Mouse (Mus musculus) B cell, adult 2 months (primary cell): ENCODE measurements around the gene Rnf227.

Experiments
- DNase-seq, 2 experiments: peaks; one replicate each; pipeline ENCODE4 v3.0.0; 2022

Rnf227 gene

DNA sequence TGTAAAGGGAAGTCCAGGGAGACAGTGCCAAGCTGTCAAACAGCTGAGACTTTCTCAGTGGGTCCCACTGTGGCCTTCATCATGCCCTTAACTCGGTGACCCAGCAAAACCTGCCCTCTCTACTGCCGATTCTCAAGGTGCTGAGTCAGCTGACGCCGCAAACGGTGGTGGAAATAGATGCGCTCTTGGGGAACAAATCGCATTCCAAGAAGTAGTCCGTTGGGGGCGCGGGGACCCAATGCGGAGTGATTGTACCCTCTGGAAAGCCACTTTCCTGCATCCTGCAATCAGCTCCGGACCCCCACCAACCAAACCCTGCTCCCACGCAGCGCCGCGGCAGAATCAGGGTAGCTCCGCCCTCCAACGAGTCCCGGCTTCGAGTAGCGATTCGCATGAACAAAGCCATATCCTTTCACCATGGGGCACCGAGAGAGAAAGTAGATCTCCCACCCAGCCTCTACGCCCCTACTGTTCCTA is 8.3 kb upstream of the Rnf227 start:
- peak; percentile 72 to 75 for DNase-seq

DNA sequence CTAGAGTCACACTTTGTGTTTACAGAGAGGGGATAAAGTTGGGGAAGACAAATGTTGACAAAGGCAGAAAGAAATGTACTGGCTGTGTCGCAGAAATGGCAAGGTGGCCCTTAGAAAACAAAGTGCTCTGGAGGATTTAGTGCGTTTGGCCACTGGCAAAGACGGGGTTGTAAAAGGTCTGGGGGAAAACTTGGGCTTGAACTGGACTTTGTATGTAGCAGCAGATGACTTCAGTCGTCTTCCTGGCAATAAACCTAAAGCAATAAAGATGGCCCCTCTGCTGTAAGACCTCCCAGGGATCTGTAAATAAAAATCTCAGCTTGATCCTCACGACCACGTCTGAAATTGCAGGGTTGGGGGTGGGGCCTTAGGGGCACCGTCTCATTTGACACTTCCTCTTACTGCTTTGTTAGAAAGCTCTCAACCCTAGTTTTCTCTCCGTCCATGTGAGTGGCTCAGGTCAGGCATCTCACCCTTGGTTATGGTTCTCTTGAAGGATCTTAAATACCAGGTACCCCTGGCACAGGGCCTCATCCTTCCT is 7.5 kb upstream of the Rnf227 start:
- peak; percentile 17 for DNase-seq

DNA sequence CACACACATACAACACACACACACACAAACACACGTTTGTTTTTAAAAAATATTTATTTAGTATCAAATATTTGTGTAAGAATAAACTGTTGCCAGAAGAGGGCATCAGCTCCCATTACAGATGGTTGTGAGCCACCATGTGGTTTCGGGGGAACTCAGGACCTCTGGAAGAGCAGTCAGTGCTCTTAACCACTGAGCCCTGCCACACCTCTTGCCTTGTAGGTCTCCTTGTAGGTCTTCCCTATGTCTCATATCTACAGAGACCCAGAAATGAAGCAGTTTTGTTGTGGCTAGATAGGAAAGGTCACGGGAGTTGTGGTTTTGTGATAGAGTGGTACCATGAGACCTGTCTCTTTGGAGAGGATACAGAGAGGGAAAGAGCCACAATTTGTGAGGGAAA is 6.3 kb upstream of the Rnf227 start:
- peak in 1 of 2 experiments; percentile 13 for DNase-seq

DNA sequence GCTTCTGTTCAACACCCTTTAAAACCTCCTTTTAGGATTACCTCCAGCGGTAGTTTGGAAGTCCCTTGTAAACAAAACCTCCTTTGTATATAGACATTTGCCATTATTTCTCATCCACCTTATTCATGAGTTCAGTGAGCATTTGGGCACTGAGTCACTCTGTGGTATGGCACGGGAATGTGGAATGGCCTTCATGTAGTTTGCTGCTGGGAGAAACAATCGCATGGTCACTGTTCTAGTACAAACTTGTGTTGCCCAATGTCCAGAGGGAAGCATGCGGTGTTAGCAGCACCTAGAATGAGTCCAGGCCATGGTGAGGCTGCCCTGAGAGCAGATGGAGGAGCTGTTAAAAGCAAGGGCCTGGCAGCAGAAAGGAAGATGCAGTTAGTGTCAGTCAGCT is 5.5 kb upstream of the Rnf227 start:
- DNase-seq: no peak

DNA sequence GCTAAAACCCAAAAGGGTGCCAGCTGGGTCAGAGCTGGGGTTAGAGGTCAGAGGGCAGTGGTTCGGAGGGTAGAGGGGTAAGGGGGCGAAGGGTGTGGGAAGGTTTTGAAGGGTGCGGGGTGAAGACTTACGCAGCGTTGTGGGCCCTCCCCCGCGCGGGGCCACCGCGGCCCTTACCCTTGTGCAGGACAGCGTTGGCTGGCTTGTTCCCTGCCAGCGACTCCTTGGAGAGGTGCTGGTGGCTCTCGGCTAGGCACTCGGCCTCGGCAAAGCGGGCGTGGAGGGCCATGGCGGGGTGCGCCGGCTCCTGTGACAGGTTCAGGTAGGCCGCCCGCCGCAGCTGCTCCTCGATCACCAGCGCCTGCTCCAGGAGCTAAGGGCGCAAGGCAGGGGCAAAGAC is 6.2 kb downstream of the Rnf227 start:
- DNase-seq: no peak

DNA sequence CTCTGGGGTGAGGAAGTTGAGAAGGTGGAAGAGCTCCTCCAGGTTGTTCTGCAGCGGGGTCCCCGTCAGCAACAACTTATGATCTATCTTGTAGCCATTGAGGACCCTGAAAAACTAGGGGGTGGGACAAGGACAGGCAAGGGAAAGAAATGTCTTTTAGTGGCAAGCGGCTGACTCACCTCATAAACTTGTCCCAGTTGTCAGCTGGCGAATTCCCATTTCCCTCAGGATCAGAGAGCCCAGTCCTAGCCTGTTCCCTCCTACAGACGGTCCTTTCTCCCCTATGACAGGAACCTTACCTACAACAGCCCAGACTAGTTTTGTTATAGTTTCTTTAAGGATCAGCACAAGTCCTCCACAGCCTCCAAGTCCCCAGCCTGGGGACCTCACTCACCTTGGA is 16.3 kb downstream of the Rnf227 start:
- DNase-seq: no peak

DNA sequence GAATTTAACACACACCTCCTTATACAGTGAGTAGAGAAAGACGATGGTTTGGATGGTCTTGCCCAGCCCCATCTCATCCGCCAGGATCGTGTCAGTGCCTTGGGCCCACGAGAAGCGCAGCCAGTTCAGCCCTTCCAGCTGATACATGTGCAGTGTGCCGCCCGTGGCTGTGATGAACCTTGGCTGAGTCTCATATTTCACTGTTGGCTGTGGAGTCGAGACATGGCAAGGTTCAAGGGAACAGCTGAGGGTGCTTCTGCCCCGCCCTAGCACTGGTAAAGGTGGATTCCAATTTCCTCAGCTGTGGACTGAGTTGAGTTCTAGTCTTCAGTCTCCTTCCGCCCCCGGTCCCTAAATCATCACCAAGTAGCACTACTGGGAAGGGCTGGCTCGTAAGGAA is 17.4 kb downstream of the Rnf227 start:
- DNase-seq: no peak

DNA sequence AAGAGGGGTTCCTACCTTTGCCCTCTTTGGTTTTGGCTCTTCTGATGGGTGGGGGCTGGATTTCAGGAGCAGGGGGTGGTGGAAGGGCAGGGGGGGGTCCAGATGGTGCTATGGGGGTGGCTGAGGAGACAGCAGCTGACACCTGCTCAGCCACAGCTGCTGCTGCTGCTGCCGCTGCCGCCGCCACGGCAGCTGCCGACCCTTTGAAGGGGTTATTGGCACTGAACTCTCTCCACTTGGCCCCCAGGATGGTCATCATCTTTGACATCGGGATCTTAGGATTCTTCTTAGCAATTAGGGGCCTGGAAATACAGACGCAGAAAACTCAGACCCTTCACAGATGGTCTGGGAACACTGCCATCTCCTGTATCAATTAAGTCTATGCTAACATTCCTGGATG is 21.8 kb downstream of the Rnf227 start:
- no peak for DNase-seq

DNA sequence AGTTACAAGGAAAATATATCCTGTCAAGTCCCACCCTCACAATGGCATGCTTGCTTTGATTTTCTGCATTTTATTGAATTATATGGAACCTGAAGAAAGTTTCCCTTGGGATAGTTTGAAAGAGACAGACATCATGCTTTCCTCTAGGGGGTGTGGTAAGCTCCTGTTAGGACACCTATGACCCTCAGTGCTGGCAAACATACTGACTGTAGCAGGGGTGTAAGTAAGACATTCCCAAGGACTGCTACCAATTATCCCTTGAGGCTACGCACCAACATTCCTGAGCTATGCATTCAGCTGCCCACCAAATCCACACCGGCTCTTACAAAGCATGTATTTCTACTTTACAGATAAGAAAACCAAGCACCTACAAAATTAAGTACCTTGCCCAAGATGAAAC is 22.2 kb downstream of the Rnf227 start:
- DNase-seq: no peak

DNA sequence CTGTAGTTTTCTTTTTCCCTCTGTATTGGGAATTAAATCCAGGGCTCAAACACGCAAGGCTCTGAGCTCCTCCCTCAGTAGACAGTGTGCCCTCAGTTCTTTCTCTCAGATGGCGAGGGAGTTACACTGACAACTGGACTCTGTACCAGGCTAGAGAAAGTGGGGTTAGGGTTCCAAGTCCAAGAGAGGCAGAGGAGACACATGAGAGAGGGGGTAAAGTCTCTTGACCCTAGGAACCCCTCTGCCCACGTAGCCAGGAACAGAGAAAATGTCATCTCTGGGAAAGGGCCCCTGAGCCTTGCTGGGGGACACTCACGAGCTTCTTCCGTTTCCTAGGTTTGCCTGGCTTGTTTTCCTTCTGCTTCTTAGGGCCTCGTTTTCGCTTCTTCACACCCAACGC is 24.1 kb downstream of the Rnf227 start:
- DNase-seq: no peak

DNA sequence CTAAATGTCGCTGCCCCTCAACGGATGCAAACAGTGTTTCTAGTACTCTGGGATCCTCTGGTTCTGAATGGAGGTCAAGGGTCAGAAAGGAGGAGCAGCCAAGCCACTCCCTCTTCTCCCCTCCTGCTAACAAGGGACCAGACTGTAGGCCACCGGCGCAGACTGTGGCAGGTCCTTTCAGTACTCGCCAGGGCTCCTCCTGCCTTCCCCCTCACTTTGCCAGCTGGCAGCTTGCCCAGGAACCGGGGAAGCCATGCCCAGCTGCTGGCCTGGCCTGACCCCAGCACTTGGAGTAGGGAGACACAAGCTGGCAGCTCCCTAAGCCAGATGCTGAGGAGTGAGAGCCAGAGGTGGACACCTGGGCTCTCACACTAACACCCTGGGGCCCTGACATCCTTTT is 24.6 kb downstream of the Rnf227 start:
- DNase-seq: no peak

DNA sequence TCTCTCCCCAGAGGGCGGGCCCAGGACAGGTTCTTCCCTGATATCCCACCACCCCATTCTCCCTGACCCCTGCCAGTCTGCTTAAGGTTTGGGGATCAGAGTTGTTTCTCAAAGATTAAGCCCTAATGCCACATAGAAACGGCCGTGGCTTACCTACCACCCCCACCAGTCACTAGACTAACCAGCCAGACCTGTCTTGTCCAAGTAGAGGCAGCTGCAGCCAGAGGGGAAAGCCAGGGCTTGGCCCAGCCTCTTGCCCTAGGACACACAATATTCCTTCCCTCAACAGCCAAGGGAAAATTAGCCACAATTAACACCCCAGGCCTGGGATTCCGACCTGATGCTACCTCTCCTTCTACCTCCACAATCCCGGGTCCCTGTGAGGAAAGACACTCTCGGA is 25.5 kb downstream of the Rnf227 start:
- DNase-seq: no peak

DNA sequence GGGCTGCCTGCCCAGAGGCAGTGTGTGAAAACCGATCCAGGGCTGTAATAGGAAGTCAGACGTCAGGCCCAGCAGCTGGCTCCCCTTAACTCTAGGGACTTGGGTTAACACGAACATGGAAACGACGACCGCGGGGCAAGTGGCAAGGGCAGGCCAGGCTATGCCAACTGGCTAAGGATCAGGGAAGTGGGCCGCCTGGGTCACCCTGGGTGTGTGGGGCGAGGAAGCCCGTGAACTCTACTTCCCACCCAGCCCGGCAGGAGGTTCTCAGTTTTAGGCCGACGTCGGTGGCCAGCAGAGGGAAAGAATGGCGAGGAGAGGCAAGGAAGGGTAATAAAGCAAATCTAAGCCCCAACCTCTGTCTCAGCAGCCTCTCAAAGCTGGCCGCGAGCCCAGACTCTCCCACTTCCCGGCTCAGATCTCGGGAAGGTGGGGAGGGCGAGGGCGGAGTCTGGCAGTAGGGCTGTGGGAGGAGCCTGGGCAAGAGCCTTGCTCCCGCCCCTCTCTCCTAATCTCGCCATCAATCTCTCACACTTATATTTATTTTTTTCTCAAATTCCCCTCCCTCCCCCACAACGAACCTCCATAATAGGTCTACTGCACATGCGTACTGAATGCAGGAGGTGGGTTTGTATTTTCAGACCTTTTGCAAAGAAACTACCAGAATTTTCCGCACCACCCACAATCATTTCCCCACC is 26.0 kb downstream of the Rnf227 start:
- DNase-seq: peak; percentile 80

DNA sequence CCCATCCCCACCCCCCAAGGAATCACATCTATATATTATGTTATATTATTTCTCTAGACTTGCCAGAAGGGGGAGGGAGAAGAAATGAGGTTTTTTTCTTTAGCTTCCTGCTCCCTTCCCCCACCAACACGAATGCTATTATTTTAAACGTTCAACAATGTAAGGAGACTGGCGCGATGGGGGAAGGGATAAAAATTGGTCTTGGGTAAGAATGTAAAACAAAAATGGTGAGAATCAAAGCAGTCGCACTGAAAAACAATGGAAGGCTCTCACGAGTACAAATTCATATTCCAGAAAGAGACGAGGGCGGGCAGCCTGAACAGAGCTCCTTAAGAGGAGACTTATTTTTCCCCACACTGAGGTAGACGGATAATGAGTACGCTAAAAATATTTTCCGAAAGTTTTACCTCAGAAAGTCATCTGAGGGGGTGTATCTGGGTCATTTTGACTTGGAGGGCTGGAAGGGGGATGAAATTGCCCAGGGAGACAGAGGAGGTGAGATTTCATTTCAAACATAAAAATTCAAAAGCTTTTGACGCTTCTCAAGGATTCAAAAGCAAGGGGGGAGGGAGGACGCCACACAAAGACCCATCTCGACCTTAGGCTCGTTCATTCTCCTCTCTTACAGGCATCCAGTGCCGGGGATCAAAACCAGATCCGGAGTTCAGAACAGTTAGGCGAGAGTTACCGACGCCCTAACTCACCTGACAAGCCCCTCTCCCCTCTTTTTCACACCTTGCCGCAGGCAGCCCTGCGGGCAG is 26.8 kb downstream of the Rnf227 start:
- DNase-seq: peak; percentile 57 to 60

DNA sequence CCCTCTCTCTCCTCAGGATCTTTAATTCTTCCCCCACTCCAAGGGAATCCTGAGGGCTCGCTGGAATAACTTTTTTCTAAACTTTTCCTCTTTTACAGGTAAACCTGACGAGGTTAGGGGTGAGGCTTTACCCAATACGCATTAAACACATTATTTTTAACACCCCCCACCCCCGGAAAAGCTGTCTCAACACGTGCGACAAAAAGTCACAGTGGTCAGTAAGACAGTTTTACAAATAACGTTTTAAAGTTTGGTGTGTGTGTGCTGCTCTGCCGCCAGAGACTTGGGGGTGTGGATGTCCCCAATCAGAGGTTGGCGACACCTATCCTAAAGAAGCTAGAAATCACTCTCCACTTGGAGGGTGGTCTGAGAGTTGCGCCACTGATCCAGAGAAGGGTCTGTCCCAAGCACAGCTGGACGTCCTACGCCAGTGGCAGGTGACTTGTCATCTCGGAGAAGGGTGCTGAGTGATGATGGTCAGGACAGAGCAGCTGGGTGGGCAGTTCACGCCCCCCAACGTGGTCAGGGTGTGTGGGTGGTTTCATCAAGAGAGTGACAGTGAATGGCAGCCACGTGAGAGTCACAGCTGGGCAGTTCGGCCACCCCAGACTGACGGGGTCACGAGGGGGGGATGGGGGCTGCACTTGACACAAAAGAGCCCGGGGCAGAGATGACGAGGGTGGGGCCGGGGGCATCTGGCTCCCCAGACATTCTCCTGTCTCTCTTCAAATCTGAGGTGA is 27.5 kb downstream of the Rnf227 start:
- DNase-seq: peak in 1 of 2 experiments; percentile 46

DNA sequence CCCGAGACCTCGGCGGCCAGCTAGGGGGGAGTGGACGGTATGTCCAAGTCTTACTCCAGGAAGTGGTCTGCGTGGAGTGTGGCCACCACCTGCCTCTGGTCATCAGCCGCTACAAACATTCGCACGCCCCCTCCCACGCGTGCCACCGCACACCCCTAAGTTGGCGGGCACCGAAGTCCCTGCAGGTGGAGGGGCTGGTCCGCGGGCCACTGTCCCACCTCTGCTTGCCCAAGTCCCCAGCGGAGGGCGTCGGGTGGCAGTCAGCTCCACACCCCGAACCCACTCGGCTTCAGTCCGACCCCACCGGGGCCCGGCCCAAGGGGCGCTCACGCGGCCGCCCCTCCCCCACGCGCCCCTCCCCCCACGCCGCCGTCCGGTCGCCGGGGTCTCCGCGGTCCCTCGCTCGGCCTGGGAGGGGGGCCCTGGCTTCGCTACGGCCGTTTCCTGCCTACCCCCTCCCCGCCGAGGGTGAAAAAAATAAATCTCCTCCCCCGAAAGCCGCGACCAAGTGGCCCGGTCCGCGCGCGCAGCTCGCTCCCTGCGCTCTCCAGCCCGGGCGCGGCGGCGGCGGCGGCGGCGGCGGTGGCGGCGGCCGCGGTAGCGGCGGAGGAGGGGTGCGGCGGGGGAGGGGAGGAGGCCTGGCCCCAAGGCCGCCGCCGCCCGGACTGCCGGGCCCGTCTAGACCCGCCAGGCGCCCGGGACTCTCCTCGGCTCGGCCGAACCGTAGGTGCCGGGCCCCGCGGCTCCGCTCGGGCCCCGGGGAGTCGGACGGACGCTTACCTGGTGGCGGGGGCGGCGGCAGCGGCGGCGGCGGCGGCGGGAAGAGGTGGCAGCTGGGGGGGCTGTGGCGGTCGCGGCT is 28.3 kb downstream of the Rnf227 start:
- peak; percentile 46 to 57 for DNase-seq

DNA sequence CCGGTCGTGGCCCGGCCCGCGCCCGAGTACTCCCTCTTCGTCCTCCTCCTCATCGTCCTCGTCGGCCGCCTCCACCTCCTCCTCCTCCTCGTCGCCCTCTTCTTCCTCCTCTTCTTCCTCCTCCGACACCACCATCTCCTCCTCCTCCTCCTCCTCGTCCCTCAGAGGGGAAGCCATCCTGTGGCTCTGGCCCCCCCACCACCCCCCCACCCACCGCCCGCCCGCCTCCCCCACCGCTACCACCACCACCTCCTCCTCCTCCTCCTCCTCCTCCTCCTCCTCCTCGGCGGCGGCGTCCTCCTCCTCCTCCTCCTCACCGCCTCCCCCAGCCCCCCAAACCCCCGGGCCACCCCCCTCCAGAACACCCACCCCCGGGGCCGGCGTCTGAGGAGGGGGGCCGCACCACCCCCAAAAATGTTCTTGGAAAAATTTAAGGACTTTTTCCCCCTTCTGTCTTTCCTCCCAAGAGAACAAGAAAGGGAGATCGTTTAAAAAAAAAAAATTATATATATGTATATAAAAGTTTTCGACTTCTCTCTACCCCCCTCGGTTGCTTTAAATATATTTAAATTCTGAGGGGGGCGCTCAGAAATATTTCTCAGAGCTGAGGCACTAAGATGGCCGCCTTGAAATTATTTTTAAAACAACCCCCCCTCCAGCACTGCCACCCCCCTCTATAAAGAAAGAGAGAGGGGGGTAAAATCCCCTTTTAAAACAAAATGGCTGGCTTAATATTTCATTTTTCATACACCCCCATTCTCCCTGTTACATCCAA is 29.1 kb downstream of the Rnf227 start, which contains the start of gene Chd3:
Gene Chd3, minus strand, starts transcription at position 192 of the 775 bp plus-strand sequence.
- DNase-seq: peak in 1 of 2 experiments; percentile 43

DNA sequence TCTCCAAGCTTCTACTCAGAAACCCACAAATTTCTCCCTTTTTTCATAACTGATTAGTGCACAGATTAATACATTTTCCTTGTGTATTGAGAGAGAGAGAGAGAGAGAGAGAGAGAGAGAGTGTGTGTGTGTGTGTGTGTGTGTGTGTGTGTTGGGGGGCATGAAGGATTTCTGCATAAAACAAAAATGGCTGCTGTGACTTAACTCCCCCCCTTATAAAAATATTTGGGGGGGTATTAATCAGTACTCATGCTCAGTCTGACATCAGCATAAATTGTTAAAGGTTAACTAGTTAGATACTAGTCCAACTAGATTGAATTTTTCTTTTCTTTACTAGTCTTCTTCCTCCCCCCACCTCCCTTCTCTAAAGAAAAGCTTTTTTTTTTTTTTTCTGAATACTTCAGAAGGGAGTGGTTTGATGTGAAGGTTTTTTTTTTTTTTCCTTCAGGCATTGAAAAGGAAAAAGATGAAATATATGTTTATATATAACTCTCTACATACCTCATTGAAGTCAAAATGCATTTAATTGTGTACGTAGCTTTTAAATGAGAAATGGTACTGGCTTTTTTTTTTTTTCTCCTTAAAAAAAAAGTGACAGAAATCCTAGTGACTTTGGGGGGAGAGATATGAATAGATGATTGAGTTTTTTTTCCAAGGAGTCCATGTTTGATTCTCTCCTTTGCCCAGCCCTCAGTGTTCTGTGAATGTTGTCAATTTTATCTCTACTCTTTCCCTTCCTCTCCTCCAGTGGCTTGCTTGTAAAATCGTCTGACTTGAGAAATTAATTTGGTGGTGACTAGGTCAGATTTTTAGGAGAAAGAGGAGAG is 29.9 kb downstream of the Rnf227 start:
- no peak for DNase-seq

DNA sequence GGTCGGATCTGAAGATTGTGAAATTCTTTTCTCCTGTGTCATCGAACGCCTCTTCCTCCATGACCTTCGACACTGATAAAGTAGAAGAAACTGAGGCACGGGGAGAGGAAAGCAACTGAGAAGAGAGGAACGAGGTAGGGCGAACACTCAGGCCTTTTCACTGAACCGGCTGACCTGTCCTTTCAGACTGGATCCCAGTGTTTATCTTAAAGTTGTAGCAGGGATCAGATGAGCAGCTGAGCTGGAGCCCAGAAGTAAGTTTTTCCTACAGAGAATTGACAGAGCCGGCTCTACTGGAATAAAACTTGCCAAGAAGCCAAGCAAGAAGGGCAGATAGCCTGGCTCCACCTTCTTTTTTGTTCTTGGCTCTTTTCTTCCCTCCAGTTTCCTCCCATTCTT is 30.6 kb downstream of the Rnf227 start:
- no peak for DNase-seq

DNA sequence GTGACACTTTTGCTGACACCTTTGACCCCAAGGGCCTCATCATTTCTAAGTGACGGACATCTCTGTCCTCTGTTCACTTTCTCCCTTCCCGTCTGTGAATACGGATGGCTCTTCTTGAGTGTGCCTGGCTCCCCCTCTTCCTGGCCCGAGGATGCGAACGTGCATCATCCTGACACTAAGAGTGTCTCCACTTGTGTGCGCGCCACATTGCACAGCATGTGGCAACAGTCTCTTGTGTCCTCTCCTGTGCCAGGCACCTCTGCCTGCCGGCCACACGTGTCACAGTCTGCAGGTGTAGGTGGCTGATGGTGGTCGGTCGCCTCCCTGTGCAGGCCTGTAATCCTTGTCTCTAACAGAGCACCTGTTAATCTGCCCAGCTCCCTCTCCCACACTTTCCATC is 31.3 kb downstream of the Rnf227 start:
- no peak for DNase-seq
